Mouse (Mus musculus): Measurements from ENCODE around the gene Tnfrsf9.

GRCm38 (mm10) chr4:150965555-150965951 is 51.2 kb downstream of the Tnfrsf9 start:
- TF ChIP-seq POLR2A (IDR thresholded peaks at IDR 0.05; ENCODE audit: borderline replicate concordance, control insufficient read depth, low read depth, low read length) (no peak), CTCF (IDR thresholded peaks at IDR 0.05; ENCODE audit: control insufficient read depth, insufficient read depth, low read length) (0 out of 2 replicates have a peak, but pooled peaks have one; percentile 9)

All from bone marrow, adult 2 months (tissue).